Mouse (Mus musculus) left cerebral cortex, adult 18-20 months (tissue): ENCODE results near the gene Usp6nl. TPM values are rescaled to one million over a fixed set of nuclear protein-coding genes. Genes with fewer than 3 reads are reported as not detected.

Source experiments
- total RNA-seq, 2 experiments: library from RNA; stranded (reverse); gene quantifications; 2 replicates each; pipeline ENCODE4 v1.2.3; 2021

Gene Usp6nl
- total RNA-seq, 2 experiments from 2014 or later, result 18.8 to 20.1 TPM

Other genes starting within 250 kb of the Usp6nl start
- 1 to 10 TPM; 2.4 to 3.3 TPM for gene Proser2, start 192.5 kb upstream of the Usp6nl start, total RNA-seq
- 1 to 10 TPM in 1 of 2 experiments, under 1 TPM in 1; 0.77 to 1.1 TPM for gene Echdc3, start 109.6 kb upstream of the Usp6nl start, total RNA-seq